Mouse (Mus musculus) limb, embryonic 14.5 days (tissue): ENCODE measurements around the gene Tas2r119. TPM values are rescaled to one million over a fixed set of nuclear protein-coding genes. Genes with fewer than 3 reads are reported as not detected.

Experiments used
- ATAC-seq: fragments of 200-750 bp; cut with Nextera tagmentation; 2 replicates; pipeline ENCODE4 v1.8.0; 2017; ENCODE audit warnings: low read depth, moderate number of reproducible peaks, moderate TSS enrichment; ENCODE audit not compliant: low FRiP score
- DNase-seq: peaks from one replicate; pipeline ENCODE4 v3.0.0-alpha.2; 2015; ENCODE audit warnings: low spot score
- H3K27ac ChIP-seq: fragments of 300-500 bp; sonication (generic); replicated peaks from 2 replicates; pipeline ENCODE4 v1.5.1; 2014; ENCODE audit warnings: low read depth, mild to moderate bottlenecking, low read length, moderate library complexity, mixed read lengths
- H3K27me3 ChIP-seq: fragments of 300-500 bp; sonication (generic); 2 replicates; pipeline ENCODE4 v1.6.1; 2014; ENCODE audit warnings: low read length, mixed read lengths; ENCODE audit not compliant: control insufficient read depth, insufficient read depth
- H3K36me3 ChIP-seq: fragments of 300-500 bp; sonication (generic); 2 replicates; pipeline ENCODE4 v1.6.1; 2014; ENCODE audit warnings: mild to moderate bottlenecking, low read length, moderate library complexity, mixed read lengths; ENCODE audit not compliant: control insufficient read depth, insufficient read depth
- H3K4me1 ChIP-seq: fragments of 300-500 bp; sonication (generic); 2 replicates; pipeline ENCODE4 v1.6.1; 2014; ENCODE audit warnings: antibody characterized with exemption, low read length, mixed read lengths; ENCODE audit not compliant: control insufficient read depth, insufficient read depth
- H3K4me2 ChIP-seq: fragments of 300-500 bp; sonication (generic); replicated peaks from 2 replicates; pipeline ENCODE4 v1.6.1; 2014; ENCODE audit warnings: low read depth, mild to moderate bottlenecking, low read length, moderate library complexity; ENCODE audit not compliant: severe bottlenecking
- H3K4me3 ChIP-seq: fragments of 300-500 bp; sonication (generic); replicated peaks from 2 replicates; pipeline ENCODE4 v1.5.1; 2014; ENCODE audit warnings: low read length
- H3K9ac ChIP-seq: fragments of 300-500 bp; sonication (generic); 2 replicates; pipeline ENCODE4 v1.6.1; 2014; ENCODE audit warnings: mild to moderate bottlenecking, low read depth, low read length, moderate library complexity; ENCODE audit not compliant: severe bottlenecking
- H3K9me3 ChIP-seq: fragments of 300-500 bp; sonication (generic); 2 replicates; pipeline ENCODE4 v1.6.1; 2016; ENCODE audit warnings: low read length; ENCODE audit not compliant: control insufficient read depth
- POLR2A ChIP-seq: fragments of 200-500 bp; IDR thresholded peaks from 2 replicates; pipeline ENCODE4 v1.8.0; 2012; ENCODE audit warnings: inconsistent platforms, mild to moderate bottlenecking, moderate library complexity, borderline replicate concordance; ENCODE audit not compliant: insufficient read depth, insufficient read length; ENCODE audit errors: extremely low read depth
- WGBS: fragments of 180-500 bp; shearing (Covaris S2); extraction: QIAGEN DNeasy Blood & Tissue Kit; methylation state at CpG from one replicate; pipeline ENCODE4 v1.1.7; 2014; 5-methylcytosine and 5-hydroxymethylcytosine counted together
- polyA plus RNA-seq, 2 experiments: library from polyadenylated mRNA; depleted of rRNA in 1 of 2; stranded (reverse) in 1 of 2; unstranded in 1 of 2; fragments of >200 nt; fragmentation: Nextera tagmentation in 1 of 2; extraction: Ambion mirVana in 1 of 2; gene quantifications; 2 replicates each; pipeline versions ENCODE4 v1.2.1 to v1.2.3; 2012 to 2014

The Tas2r119 gene
- polyA plus RNA-seq, 2 experiments: 0.34 TPM; not detected in 1

GRCm38 (mm10) chr15:32223028-32223427 lies 45.9 kb downstream of the Tas2r119 start:
- no peaks in the 10 kb centered on the region for H3K9me3 ChIP-seq
- 90% methylated on average over 7 of the region's 7 CpGs for WGBS
- DNase-seq (no peak), ATAC-seq (no peak)
- no peaks in the 10 kb centered on the region for H3K36me3 ChIP-seq
- no peak overlapping the region for H3K27ac ChIP-seq
- H3K9ac ChIP-seq: no peak overlapping the region
- no peak overlapping the region for H3K4me3 ChIP-seq
- no peak for TF ChIP-seq POLR2A
- H3K4me1 ChIP-seq: no peaks in the 10 kb centered on the region
- H3K4me2 ChIP-seq: no peak overlapping the region
- H3K27me3 ChIP-seq: no peaks in the 10 kb centered on the region

GRCm38 (mm10) chr15:32225394-32225793 lies 48.3 kb downstream of the Tas2r119 start:
- H3K27me3 ChIP-seq: no peaks in the 10 kb centered on the region
- TF ChIP-seq POLR2A: no peak
- WGBS: 89% methylated on average over 3 of the region's 3 CpGs
- DNase-seq (no peak), ATAC-seq (no peak)
- H3K4me1 ChIP-seq: no peaks in the 10 kb centered on the region
- no peak overlapping the region for H3K27ac ChIP-seq
- no peak overlapping the region for H3K4me3 ChIP-seq
- no peak overlapping the region for H3K9ac ChIP-seq
- H3K36me3 ChIP-seq: no peaks in the 10 kb centered on the region
- H3K9me3 ChIP-seq: no peaks in the 10 kb centered on the region
- no peak overlapping the region for H3K4me2 ChIP-seq

- Histone ChIP-seq H3K4me1 (no peaks in the 10 kb centered on the region), H3K9ac (no peak overlapping the region), H3K27me3 (no peaks in the 10 kb centered on the region), H3K4me3 (no peak overlapping the region), H3K27ac (no peak overlapping the region), H3K9me3 (no peaks in the 10 kb centered on the region), H3K36me3 (no peaks in the 10 kb centered on the region), H3K4me2 (no peak overlapping the region)
- DNase-seq (no peak), ATAC-seq (no peak)
- TF ChIP-seq POLR2A: no peak
- 73% methylated on average over 6 of the region's 6 CpGs for WGBS
Measured at GRCm38 (mm10) chr15:32226381-32226780, 49.3 kb downstream of the Tas2r119 start.

GRCm38 (mm10) chr15:32226888-32227395 lies 49.9 kb downstream of the Tas2r119 start:
- H3K27me3 ChIP-seq: no peaks in the 10 kb centered on the region
- ATAC-seq: no peak
- no peaks in the 10 kb centered on the region for H3K36me3 ChIP-seq
- H3K4me3 ChIP-seq: no peak overlapping the region
- H3K9ac ChIP-seq: no peak overlapping the region
- H3K4me2 ChIP-seq: no peak overlapping the region
- no peaks in the 10 kb centered on the region for H3K9me3 ChIP-seq
- WGBS: 90% methylated on average over 7 of the region's 7 CpGs
- H3K4me1 ChIP-seq: no peaks in the 10 kb centered on the region
- DNase-seq: no peak
- H3K27ac ChIP-seq: no peak overlapping the region
- no peak for TF ChIP-seq POLR2A

Other genes with a start within 250 kb of the Tas2r119 start
- 33.0 and 38.7 TPM in 2 replicates for gene Sema5a, start 67.5 kb downstream of the Tas2r119 start, polyA plus RNA-seq (2012; rRNA removed)
- 36.6 and 42.3 TPM in 2 replicates for gene Sema5a, start 67.5 kb downstream of the Tas2r119 start, polyA plus RNA-seq (2014; fragmentation: Nextera tagmentation; extraction: Ambion mirVana)